Mouse (Mus musculus) stomach, embryonic 16.5 days (tissue): ENCODE results near the gene Cog1. TPM values are rescaled to one million over a fixed set of nuclear protein-coding genes. Genes with fewer than 3 reads are reported as not detected.

Source experiments
- ATAC-seq: fragments of 200-750 bp; cut with Nextera tagmentation; 2 replicates; pipeline ENCODE4 v1.8.0; 2017; ENCODE audit warnings: moderate number of reproducible peaks, moderate TSS enrichment; ENCODE audit not compliant: insufficient read depth, low FRiP score
- H3K27ac ChIP-seq: fragments of 300-500 bp; sonication (generic); 2 replicates; pipeline ENCODE4 v1.5.1; 2014; ENCODE audit warnings: low read length
- H3K27me3 ChIP-seq: fragments of 300-500 bp; sonication (generic); 2 replicates; pipeline ENCODE4 v1.6.1; 2014; ENCODE audit warnings: low read length, control low read depth, mixed read lengths; ENCODE audit not compliant: control insufficient read depth, insufficient read depth
- H3K36me3 ChIP-seq: fragments of 300-500 bp; sonication (generic); 2 replicates; pipeline ENCODE4 v1.6.1; 2014; ENCODE audit warnings: low read length; ENCODE audit not compliant: control insufficient read depth, insufficient read depth
- H3K4me1 ChIP-seq: fragments of 300-500 bp; sonication (generic); 2 replicates; pipeline ENCODE4 v1.6.1; 2014; ENCODE audit warnings: low read length, control low read depth, mixed read lengths; ENCODE audit not compliant: control insufficient read depth, insufficient read depth
- H3K4me2 ChIP-seq: fragments of 300-500 bp; sonication (generic); 2 replicates; pipeline ENCODE4 v1.6.1; 2014; ENCODE audit warnings: low read depth, low read length, mixed read lengths
- H3K4me3 ChIP-seq: fragments of 300-500 bp; sonication (generic); replicated peaks from 2 replicates; pipeline ENCODE4 v1.5.1; 2014; ENCODE audit warnings: mild to moderate bottlenecking, low read length
- H3K9ac ChIP-seq: fragments of 300-500 bp; sonication (generic); 2 replicates; pipeline ENCODE4 v1.6.1; 2014; ENCODE audit warnings: low read length
- H3K9me3 ChIP-seq: fragments of 300-500 bp; sonication (generic); replicated peaks from 2 replicates; pipeline ENCODE4 v1.6.1; 2016; ENCODE audit warnings: low read length, control low read depth; ENCODE audit not compliant: control insufficient read depth
- WGBS: fragments of 180-500 bp; shearing (Covaris S2); extraction: QIAGEN DNeasy Blood & Tissue Kit; methylation state at CpG from one replicate; pipeline ENCODE4 v1.1.7; 2014; 5-methylcytosine and 5-hydroxymethylcytosine counted together
- polyA plus RNA-seq: library from polyadenylated mRNA; unstranded; fragments of >200 nt; fragmentation: Nextera tagmentation; extraction: Ambion mirVana; gene quantifications from 2 replicates; pipeline ENCODE4 v1.2.1, GENCODE M21; 2015

The Cog1 gene
- polyA plus RNA-seq, 1 experiment from 2014 or later: 17.3 TPM

DNA sequence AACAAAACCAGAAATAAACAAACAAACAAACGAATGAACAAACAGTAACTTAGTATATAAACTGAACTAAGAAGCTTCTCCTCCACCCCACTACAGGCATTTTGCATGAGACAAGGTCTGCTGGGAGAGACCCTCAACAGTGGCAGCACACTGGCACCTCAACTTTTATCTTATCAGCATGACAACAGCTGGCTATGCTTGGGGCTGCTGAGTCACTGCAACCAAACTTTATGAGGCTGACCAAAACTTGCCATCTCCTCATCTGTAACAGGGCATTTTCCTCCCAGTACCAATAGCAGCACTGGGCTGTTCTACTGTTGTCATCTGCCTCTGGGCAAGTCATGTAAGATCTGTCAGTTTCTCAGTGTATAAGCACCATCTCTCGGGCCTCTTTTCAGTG is 32.0 kb downstream of the Cog1 start:
- H3K9ac ChIP-seq: no peak overlapping the region
- H3K36me3 ChIP-seq: peaks cover 6% of the 10 kb centered on the region; the same call in 1 of the 2 replicates
- no peak overlapping the region for H3K4me2 ChIP-seq
- no peak overlapping the region for H3K4me3 ChIP-seq
- peaks cover 26% of the 10 kb centered on the region for H3K4me1 ChIP-seq
- H3K27ac ChIP-seq: no peak overlapping the region
- no peak for ATAC-seq
- WGBS: 79% methylated on average over 2 of the region's 2 CpGs
- no peaks in the 10 kb centered on the region for H3K9me3 ChIP-seq
- no peaks in the 10 kb centered on the region for H3K27me3 ChIP-seq

GRCm38 (mm10) chr11:113681979-113682378 is 33.0 kb downstream of the Cog1 start:
- Histone ChIP-seq H3K27ac (no peak overlapping the region), H3K4me1 (peaks cover 31% of the 10 kb centered on the region), H3K4me3 (no peak overlapping the region), H3K9ac (no peak overlapping the region), H3K36me3 (no peaks in the 10 kb centered on the region), H3K27me3 (no peaks in the 10 kb centered on the region), H3K4me2 (peak overlapping the region; percentile 58), H3K9me3 (no peaks in the 10 kb centered on the region)
- ATAC-seq: no peak

GRCm38 (mm10) chr11:113682897-113683626 is 34.1 kb downstream of the Cog1 start:
- peaks cover 2% of the 10 kb centered on the region; the same call in 1 of the 2 replicates for H3K36me3 ChIP-seq
- peak; percentile 29; the same call in 1 of the 2 replicates for ATAC-seq
- H3K9me3 ChIP-seq: no peaks in the 10 kb centered on the region
- peak overlapping the region; percentile 97 for H3K27ac ChIP-seq
- H3K4me2 ChIP-seq: peak overlapping the region; percentile 58
- H3K27me3 ChIP-seq: no peaks in the 10 kb centered on the region
- peak overlapping the region; percentile 92 for H3K9ac ChIP-seq
- peak overlapping the region; percentile 95 for H3K4me3 ChIP-seq
- peaks cover 33% of the 10 kb centered on the region for H3K4me1 ChIP-seq
- whole genome bisulfite sequencing: under 1% methylated on average over 36 of the region's 38 CpGs

GRCm38 (mm10) chr11:113683627-113683956 is 34.6 kb downstream of the Cog1 start:
- WGBS: 1% methylated on average over 36 of the region's 38 CpGs
- Histone ChIP-seq H3K36me3 (peaks cover 6% of the 10 kb centered on the region; the same call in 1 of the 2 replicates), H3K9me3 (no peaks in the 10 kb centered on the region), H3K4me2 (peak overlapping the region; percentile 58), H3K4me1 (peaks cover 33% of the 10 kb centered on the region), H3K27ac (peak overlapping the region; percentile 97), H3K27me3 (no peaks in the 10 kb centered on the region), H3K4me3 (peak overlapping the region; percentile 95), H3K9ac (peak overlapping the region; percentile 92)
- ATAC-seq: peak; percentile 67; the same call in 1 of the 2 replicates

DNA sequence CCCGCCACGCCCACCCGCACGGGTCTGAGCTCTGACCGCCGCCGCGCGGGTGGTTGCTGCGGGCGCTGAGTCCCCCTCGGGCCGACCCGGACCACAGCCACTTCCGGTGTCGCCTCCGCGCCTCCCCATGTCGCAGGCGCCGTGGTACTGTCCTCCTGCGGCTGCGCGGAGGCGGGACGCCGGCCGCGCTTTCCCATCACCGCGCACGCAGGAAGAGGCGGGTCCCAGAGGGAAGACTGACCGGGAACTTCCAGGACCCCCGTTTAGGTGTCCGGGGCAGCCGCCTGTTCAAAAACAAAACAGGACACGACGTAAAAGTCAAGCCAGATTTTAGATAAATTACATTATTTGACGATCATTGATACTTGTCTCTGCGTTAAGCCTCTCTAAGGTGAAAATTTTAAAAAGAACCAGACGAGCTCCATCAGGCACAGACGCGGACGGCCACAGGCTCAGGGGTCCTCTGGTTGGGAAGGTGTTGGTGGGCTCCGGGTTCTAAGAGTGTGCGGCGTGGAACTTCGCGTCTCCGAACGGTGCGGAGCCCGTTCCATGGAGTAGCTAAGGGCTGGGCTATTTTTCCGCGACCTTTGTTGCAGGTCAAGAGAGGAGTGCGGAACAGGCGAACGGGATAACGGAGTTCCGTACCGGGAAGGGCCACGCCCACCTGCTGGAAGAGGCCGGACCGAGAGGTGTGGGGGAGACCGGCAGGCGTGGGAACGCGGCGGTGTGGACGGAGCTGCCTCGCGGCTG is 35.2 kb downstream of the Cog1 start, which contains the start of the genes Fam104a and D11Wsu47e:
Gene Fam104a, minus strand, starts transcription at position 199 of the 750 bp plus-strand sequence.
Gene D11Wsu47e, plus strand, starts transcription at position 456 of the 750 bp plus-strand sequence.
- no peaks in the 10 kb centered on the region for H3K9me3 ChIP-seq
- H3K27me3 ChIP-seq: no peaks in the 10 kb centered on the region
- peak within 1 kb of the TSS; percentile 95 for H3K4me3 ChIP-seq
- under 1% methylated on average over 73 of the region's 73 CpGs for WGBS
- H3K4me1 ChIP-seq: peaks cover 33% of the 10 kb centered on the region
- H3K36me3 ChIP-seq: peaks cover 11% of the 10 kb centered on the region; the same call in 1 of the 2 replicates
- peak within 1 kb of the TSS; percentile 92 for H3K9ac ChIP-seq
- H3K4me2 ChIP-seq: peak within 1 kb of the TSS; percentile 68
- peak within 1 kb of the TSS; percentile 97 for H3K27ac ChIP-seq
- ATAC-seq: peak; percentile 95

- no peaks in the 10 kb centered on the region for H3K9me3 ChIP-seq
- peak overlapping the region; percentile 97; the same call in 1 of the 2 replicates for H3K27ac ChIP-seq
- 40% methylated on average over 25 of the region's 25 CpGs for WGBS
- H3K36me3 ChIP-seq: peaks cover 17% of the 10 kb centered on the region
- H3K27me3 ChIP-seq: no peaks in the 10 kb centered on the region
- peak overlapping the region; percentile 68 for H3K4me2 ChIP-seq
- ATAC-seq: no peak
- H3K4me1 ChIP-seq: peaks cover 33% of the 10 kb centered on the region
- peak overlapping the region; percentile 92 for H3K9ac ChIP-seq
- peak overlapping the region; percentile 95 for H3K4me3 ChIP-seq
These were observed 35.9 kb downstream of the Cog1 start for GRCm38 (mm10) chr11:113684707-113685426.

GRCm38 (mm10) chr11:113687031-113687430 is 38.1 kb downstream of the Cog1 start:
- WGBS: 64% methylated on average over 2 of the region's 2 CpGs
- H3K4me2 ChIP-seq: no peak overlapping the region

GRCm38 (mm10) chr11:113690506-113690905 is 41.5 kb downstream of the Cog1 start:
- Histone ChIP-seq H3K4me2 (no peak overlapping the region), H3K4me3 (no peak overlapping the region), H3K27ac (no peak overlapping the region), H3K4me1 (peaks cover 10% of the 10 kb centered on the region), H3K9ac (no peak overlapping the region), H3K36me3 (peaks cover 26% of the 10 kb centered on the region), H3K9me3 (no peaks in the 10 kb centered on the region), H3K27me3 (no peaks in the 10 kb centered on the region)
- ATAC-seq: no peak
- WGBS: 85% methylated on average over 12 of the region's 12 CpGs

More at GRCm38 (mm10) chr11:113687031-113687430, 38.1 kb downstream of the Cog1 start:
- no peak for ATAC-seq
- Histone ChIP-seq H3K9me3 (no peaks in the 10 kb centered on the region), H3K4me1 (peaks cover 26% of the 10 kb centered on the region), H3K4me3 (no peak overlapping the region), H3K36me3 (peaks cover 17% of the 10 kb centered on the region), H3K9ac (no peak overlapping the region), H3K27ac (no peak overlapping the region), H3K27me3 (no peaks in the 10 kb centered on the region)
